Mouse (Mus musculus) left cerebral cortex, postnatal 25 days (tissue): ENCODE measurements around the gene Vmn1r239-ps. TPM values are rescaled to one million over a fixed set of nuclear protein-coding genes. Genes with fewer than 3 reads are reported as not detected.
"Not testable (repeated sequence)": the region's sequence is repeated elsewhere in the genome, so short reads cannot be mapped to it uniquely, and the experiment has no call there.

ENCODE experiments used
- DNase-seq, 2 experiments: peaks; one replicate each; pipeline ENCODE4 v3.0.0; 2022; ENCODE audit warnings: low spot score in 2 of 2, mixed read lengths in 1 of 2
- intact Hi-C: fragments of 180-260 bp; cut with DNase I; formaldehyde crosslinking; loops from one replicate; pipeline ENCODE4 v1.15.1; 2025
- total RNA-seq, 2 experiments: library from RNA; stranded (reverse); gene quantifications; 2 replicates each; pipeline ENCODE4 v1.2.3; 2021

Vmn1r239-ps gene
- not detected for total RNA-seq

DNA sequence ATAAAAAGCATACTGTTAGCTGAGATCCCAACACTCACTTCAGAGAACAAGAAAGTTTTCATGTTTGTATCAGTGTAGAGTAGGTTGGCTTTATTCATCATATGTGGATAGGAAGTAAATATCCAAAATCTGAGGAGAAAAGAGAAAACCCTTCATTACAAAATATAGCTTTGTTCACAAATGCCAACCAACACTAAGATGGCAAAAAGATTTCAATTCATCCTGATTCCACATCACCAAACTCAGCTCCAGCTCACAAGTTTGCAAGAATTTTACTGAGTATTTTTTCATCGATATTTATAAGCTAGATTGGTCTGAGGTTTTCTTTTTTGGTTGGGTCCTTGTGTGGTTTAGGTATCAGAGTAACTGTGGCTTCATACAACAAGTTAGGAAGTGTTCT lies at the start of gene Vmn1r239-ps:
TSS of gene Vmn1r239-ps (minus strand) at position 101 of the 400 bp plus-strand sequence.
- intact Hi-C loops, DNase-seq: not testable (repeated sequence)

DNA sequence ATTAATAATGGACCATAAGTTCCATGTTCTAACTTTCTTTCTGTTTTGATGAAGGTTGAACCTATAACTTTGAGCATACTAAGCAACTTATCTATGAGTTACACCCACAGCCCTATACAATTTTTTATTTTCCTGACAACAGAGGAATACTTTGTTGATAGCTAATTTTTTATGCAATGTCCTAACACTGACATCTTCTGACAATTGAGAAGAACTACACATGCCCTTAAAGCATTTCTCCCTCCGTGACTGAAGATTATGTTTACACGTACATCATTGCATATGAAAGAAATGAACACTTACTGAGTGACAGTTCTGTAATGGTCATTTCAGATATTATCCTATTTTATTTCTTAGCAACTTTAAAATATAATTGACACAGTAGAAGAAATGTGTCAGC lies 36.0 kb upstream of the Vmn1r239-ps start:
- DNase-seq, result no peak
- intact Hi-C loops, result no loop called here

DNA sequence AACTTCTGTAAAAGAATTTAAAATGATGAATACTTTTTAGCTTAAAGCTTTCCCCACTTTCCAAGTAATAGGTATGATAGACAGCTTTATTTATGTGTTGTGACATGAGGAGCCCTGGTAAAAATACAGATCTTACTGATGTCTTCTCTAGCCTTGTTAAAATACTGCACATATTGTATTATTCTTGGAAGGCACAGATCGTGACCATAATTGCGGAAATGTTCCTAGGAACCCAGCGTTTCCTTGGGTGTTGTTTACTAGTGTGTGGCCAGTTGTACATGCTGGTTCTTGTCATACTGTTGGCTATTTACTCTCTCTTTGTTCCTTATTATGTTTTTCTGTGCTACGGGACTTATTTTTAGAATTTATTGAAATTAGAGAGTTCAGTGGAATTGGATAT lies 10.1 kb downstream of the Vmn1r239-ps start:
- intact Hi-C loops, result no loop called here
- no peak for DNase-seq

DNA sequence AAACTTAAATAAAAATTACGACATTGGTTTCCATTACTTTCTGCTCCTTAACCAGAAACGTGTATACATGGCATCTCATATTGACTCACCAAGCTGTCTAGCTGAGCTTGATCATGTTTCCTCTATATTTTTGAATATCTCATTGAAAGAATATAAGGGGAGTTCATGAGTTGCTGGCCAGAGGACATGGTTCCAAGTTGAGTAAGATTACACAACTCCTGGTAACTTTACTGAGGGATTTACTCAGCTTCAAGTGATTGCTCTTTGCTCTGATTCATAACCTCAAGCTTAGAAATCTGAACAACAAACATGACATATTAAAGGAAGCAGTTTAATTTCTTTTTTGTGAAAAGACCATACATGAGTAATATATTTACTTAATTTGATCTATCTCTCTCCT lies 18.1 kb downstream of the Vmn1r239-ps start:
- intact Hi-C loops, result no loop called here

DNA sequence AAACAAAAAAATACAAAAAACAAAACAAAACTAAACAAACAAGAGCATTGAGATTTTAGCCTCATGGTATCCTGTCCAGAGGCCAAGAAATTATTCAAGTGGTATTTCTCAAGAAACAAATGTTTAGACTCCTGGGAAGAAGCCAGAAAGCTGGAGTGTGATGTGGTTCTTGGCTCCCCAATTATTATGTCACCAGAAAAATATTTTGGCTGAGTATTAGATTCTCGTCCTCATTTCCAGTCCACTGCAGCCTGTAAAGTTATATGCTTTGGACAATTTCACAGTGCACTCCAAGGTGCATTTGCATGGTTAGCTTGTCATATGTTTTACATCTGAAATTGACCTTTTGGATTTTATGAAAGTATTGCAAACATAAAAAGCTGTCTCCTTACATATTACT lies 23.8 kb downstream of the Vmn1r239-ps start:
- intact Hi-C loops, result no loop called here
- no peak for DNase-seq

More for the DNA sequence above, 18.1 kb downstream of the Vmn1r239-ps start:
- no peak for DNase-seq

DNA sequence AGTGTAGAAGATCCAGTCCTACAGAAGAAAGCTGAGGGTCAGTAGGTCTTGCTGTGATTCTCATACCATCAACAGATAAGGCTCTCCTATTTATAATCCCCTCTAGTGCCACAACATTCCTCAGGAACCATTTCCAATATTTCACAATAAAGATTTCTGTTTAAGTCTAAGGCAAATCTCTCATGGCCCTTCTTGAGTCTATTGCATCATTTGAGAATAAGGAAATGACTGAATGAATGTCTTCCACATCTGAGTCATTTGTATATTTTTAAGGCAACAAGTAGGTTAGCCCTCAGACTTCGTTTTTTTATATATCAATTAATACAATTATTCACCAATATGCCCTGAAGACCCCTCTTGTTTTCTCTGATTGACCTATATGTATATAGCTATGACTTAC lies 24.4 kb downstream of the Vmn1r239-ps start, which contains the start of gene Il13ra2:
TSS of gene Il13ra2 (minus strand) at position 64 of the 400 bp plus-strand sequence.
- no peak for DNase-seq
- intact Hi-C loops, result no loop called here

Other genes starting within 250 kb of the Vmn1r239-ps start
- 1 to 10 TPM in 1 of 2 experiments, under 1 TPM in 1; 0.64 to 1.6 TPM for gene Il13ra2, start 24.5 kb downstream of the Vmn1r239-ps start, total RNA-seq
- gene Lrch2, start 100.4 kb upstream of the Vmn1r239-ps start, total RNA-seq, result 10 to 100 TPM; 22.0 to 26.0 TPM